Mouse (Mus musculus): ENCODE results near the gene Lrrc36. TPM values are rescaled to one million over a fixed set of nuclear protein-coding genes. Genes with fewer than 3 reads are reported as not detected.

The Lrrc36 gene
- polyA plus RNA-seq, 1 experiment: not detected

DNA sequence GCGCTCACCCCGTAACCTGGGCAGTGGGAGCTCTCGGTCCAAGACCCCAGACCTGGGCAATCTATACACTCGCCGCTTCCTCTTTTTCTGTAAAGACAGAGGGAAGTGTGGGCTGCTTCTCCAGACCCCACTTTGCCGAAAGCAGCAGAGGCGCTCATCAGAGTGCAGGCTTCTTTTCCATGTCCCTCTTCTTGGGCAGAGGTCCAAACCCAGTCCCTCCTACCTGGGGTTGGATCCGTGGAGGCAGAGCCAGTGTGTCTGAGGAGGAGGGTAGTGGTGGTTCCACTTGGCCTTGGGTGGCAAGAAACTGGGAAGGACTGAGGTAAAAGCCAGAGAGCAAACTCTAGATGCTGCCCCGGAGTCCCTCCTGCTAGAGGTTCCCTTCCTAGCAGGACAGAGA lies 59.6 kb downstream of the Lrrc36 start:
- Histone ChIP-seq H3K27me3 (ENCODE audit: control insufficient read depth, insufficient read depth, low read length) (no peaks in the 10 kb centered on the region), H3K36me3 (ENCODE audit: control insufficient read depth, insufficient read depth, low read length) (no peaks in the 10 kb centered on the region), H3K27ac (ENCODE audit: insufficient read depth, low read depth, low read length) (no peak overlapping the region), H3K4me3 (ENCODE audit: low read depth, low read length) (no peak overlapping the region), H3K4me1 (ENCODE audit: control insufficient read depth, insufficient read depth, insufficient read length, low read length) (peaks cover 40% of the 10 kb centered on the region)
- TF ChIP-seq CTCF (IDR thresholded peaks at IDR 0.05; ENCODE audit: extremely low read depth, insufficient read length, insufficient replicate concordance, low read depth, low read length) (no peak), POLR2A (IDR thresholded peaks at IDR 0.05; ENCODE audit: low read depth, low read length) (no peak)
- 84% methylated on average over 9 of the region's 9 CpGs for WGBS

GRCm38 (mm10) chr8:105473816-105474606 lies 60.6 kb downstream of the Lrrc36 start:
- H3K4me1 ChIP-seq (ENCODE audit: control insufficient read depth, insufficient read depth, insufficient read length, low read length): peaks cover 37% of the 10 kb centered on the region
- no peaks in the 10 kb centered on the region for H3K36me3 ChIP-seq (ENCODE audit: control insufficient read depth, insufficient read depth, low read length)
- H3K4me3 ChIP-seq (ENCODE audit: low read depth, low read length): peak overlapping the region; percentile 1; the same call in 1 of the 2 replicates
- 19% methylated on average over 17 of the region's 17 CpGs for WGBS
- no peaks in the 10 kb centered on the region for H3K27me3 ChIP-seq (ENCODE audit: control insufficient read depth, insufficient read depth, low read length)
- TF ChIP-seq CTCF (IDR thresholded peaks at IDR 0.05; ENCODE audit: extremely low read depth, insufficient read length, insufficient replicate concordance, low read depth, low read length) (no peak), POLR2A (IDR thresholded peaks at IDR 0.05; ENCODE audit: low read depth, low read length) (no peak)
- peak overlapping the region; percentile 46; the same call in 1 of the 2 replicates for H3K27ac ChIP-seq (ENCODE audit: insufficient read depth, low read depth, low read length)

DNA sequence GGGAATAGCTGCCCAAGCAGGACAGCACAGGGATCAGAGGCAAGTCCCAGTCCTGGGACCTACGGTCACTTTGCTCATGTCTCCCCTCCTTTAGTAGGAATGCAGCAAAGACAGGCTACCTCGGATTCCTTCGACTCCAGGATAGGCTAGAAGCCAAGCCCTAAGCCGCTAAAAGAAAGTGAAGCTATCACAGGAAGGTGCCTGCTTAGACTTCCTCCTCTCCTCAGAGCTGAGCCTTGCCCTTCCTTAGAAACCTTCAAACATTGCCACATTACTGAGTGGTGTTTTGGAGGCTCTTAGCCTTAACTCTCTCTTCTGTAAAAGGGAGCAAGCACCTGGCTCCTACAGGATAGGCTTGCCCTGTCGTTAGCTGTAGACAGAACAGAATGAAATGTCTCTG lies 61.3 kb downstream of the Lrrc36 start:
- WGBS: 12% methylated on average over 5 of the region's 5 CpGs
- Histone ChIP-seq H3K27ac (ENCODE audit: insufficient read depth, low read depth, low read length) (peak overlapping the region; percentile 46), H3K4me3 (ENCODE audit: low read depth, low read length) (peak overlapping the region; percentile 1; the same call in 1 of the 2 replicates), H3K27me3 (ENCODE audit: control insufficient read depth, insufficient read depth, low read length) (no peaks in the 10 kb centered on the region), H3K36me3 (ENCODE audit: control insufficient read depth, insufficient read depth, low read length) (no peaks in the 10 kb centered on the region), H3K4me1 (ENCODE audit: control insufficient read depth, insufficient read depth, insufficient read length, low read length) (peaks cover 30% of the 10 kb centered on the region)
- TF ChIP-seq POLR2A (IDR thresholded peaks at IDR 0.05; ENCODE audit: low read depth, low read length) (no peak), CTCF (IDR thresholded peaks at IDR 0.05; ENCODE audit: extremely low read depth, insufficient read length, insufficient replicate concordance, low read depth, low read length) (no peak)

DNA sequence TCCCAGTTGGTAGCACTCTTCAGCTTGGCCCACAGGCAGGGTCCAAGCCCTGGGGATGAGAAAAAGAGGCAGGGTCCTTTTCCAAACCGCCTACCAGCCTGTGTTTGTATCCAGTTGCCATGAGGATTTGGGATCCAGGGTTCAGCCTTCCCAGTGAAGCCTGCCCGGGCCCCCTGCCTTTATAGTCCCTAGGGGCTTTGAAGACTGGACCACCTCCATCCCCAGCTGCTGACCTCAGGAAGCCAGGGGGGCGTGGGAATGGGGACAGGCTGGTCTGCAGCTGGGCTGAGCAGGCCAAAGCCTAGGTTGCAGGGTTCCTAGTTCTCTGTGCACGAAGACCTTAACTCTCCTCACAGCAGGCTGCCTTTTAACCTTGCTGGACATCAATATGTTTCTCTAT lies 61.9 kb downstream of the Lrrc36 start:
- Histone ChIP-seq H3K36me3 (ENCODE audit: control insufficient read depth, insufficient read depth, low read length) (no peaks in the 10 kb centered on the region), H3K27me3 (ENCODE audit: control insufficient read depth, insufficient read depth, low read length) (no peaks in the 10 kb centered on the region), H3K27ac (ENCODE audit: insufficient read depth, low read depth, low read length) (peak overlapping the region; percentile 26), H3K4me1 (ENCODE audit: control insufficient read depth, insufficient read depth, insufficient read length, low read length) (peaks cover 24% of the 10 kb centered on the region), H3K4me3 (ENCODE audit: low read depth, low read length) (no peak overlapping the region)
- 85% methylated on average over 4 of the region's 4 CpGs for WGBS
- TF ChIP-seq CTCF (IDR thresholded peaks at IDR 0.05; ENCODE audit: extremely low read depth, insufficient read length, insufficient replicate concordance, low read depth, low read length) (no peak), POLR2A (IDR thresholded peaks at IDR 0.05; ENCODE audit: low read depth, low read length) (no peak)

GRCm38 (mm10) chr8:105475742-105476141 lies 62.4 kb downstream of the Lrrc36 start:
- WGBS: 89% methylated on average over 8 of the region's 8 CpGs
- no peak overlapping the region for H3K27ac ChIP-seq (ENCODE audit: insufficient read depth, low read depth, low read length)
- no peak for TF ChIP-seq POLR2A (IDR thresholded peaks at IDR 0.05; ENCODE audit: low read depth, low read length)
- TF ChIP-seq CTCF (IDR thresholded peaks at IDR 0.05; ENCODE audit: extremely low read depth, insufficient read length, insufficient replicate concordance, low read depth, low read length): no peak
- H3K27me3 ChIP-seq (ENCODE audit: control insufficient read depth, insufficient read depth, low read length): no peaks in the 10 kb centered on the region
- peaks cover 22% of the 10 kb centered on the region for H3K4me1 ChIP-seq (ENCODE audit: control insufficient read depth, insufficient read depth, insufficient read length, low read length)
- no peaks in the 10 kb centered on the region for H3K36me3 ChIP-seq (ENCODE audit: control insufficient read depth, insufficient read depth, low read length)
- no peak overlapping the region for H3K4me3 ChIP-seq (ENCODE audit: low read depth, low read length)

GRCm38 (mm10) chr8:105476161-105476560 lies 62.8 kb downstream of the Lrrc36 start:
- TF ChIP-seq POLR2A (IDR thresholded peaks at IDR 0.05; ENCODE audit: low read depth, low read length): no peak
- TF ChIP-seq CTCF (IDR thresholded peaks at IDR 0.05; ENCODE audit: extremely low read depth, insufficient read length, insufficient replicate concordance, low read depth, low read length): no peak
- Histone ChIP-seq H3K36me3 (ENCODE audit: control insufficient read depth, insufficient read depth, low read length) (no peaks in the 10 kb centered on the region), H3K4me3 (ENCODE audit: low read depth, low read length) (no peak overlapping the region), H3K27ac (ENCODE audit: insufficient read depth, low read depth, low read length) (no peak overlapping the region), H3K4me1 (ENCODE audit: control insufficient read depth, insufficient read depth, insufficient read length, low read length) (peaks cover 17% of the 10 kb centered on the region), H3K27me3 (ENCODE audit: control insufficient read depth, insufficient read depth, low read length) (no peaks in the 10 kb centered on the region)
- WGBS: 96% methylated on average over 7 of the region's 7 CpGs

DNA sequence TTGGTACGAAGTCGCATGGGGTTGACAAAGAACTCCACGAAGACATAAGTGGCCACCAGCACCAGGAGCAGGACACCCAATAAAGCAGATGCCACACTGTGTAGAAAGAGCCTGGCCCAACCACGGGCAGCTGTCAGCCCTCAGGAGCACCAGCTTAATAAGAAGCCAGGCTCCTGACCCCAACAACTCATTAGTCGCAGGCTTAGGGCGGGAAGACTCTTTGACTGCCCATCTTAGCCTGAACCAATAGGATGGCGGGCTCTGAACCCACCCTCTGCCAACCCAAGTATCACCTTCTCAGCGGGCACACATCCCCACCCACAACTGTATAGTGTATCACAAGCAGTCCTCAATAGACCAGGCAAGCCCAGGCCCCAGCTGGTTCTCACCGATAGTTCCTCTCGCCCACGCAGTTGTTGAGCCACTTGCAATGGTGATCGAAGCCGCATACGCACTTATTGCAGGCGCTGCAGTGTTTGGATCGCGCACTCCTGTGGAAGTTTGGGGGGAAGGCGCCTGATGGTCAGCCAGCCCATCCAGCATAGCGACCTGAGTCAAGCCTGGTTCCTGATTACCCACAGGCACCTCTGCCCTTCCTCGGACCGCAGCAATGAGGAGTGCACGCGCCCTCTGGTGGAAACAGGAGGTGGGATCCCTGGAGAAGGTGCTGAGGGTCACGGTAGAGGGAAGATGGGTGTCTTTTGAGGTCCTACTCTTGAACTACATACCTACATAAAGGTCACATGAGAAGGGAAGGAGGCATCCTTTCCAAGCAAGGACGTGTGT lies 63.5 kb downstream of the Lrrc36 start:
- peak; percentile 75; the same call in 1 of the 2 replicates for TF ChIP-seq CTCF (IDR thresholded peaks at IDR 0.05; ENCODE audit: extremely low read depth, insufficient read length, insufficient replicate concordance, low read depth, low read length)
- TF ChIP-seq POLR2A (IDR thresholded peaks at IDR 0.05; ENCODE audit: low read depth, low read length): 0 out of 2 replicates have a peak, but pooled peaks have one; percentile 15
- no peak overlapping the region for H3K4me3 ChIP-seq (ENCODE audit: low read depth, low read length)
- H3K4me1 ChIP-seq (ENCODE audit: control insufficient read depth, insufficient read depth, insufficient read length, low read length): peaks cover 14% of the 10 kb centered on the region
- WGBS: 58% methylated on average over 25 of the region's 25 CpGs
- no peaks in the 10 kb centered on the region for H3K27me3 ChIP-seq (ENCODE audit: control insufficient read depth, insufficient read depth, low read length)
- H3K36me3 ChIP-seq (ENCODE audit: control insufficient read depth, insufficient read depth, low read length): no peaks in the 10 kb centered on the region
- no peak overlapping the region for H3K27ac ChIP-seq (ENCODE audit: insufficient read depth, low read depth, low read length)
